Mouse (Mus musculus): Measurements from ENCODE around the gene Sema6d.

Gene Sema6d

DNA sequence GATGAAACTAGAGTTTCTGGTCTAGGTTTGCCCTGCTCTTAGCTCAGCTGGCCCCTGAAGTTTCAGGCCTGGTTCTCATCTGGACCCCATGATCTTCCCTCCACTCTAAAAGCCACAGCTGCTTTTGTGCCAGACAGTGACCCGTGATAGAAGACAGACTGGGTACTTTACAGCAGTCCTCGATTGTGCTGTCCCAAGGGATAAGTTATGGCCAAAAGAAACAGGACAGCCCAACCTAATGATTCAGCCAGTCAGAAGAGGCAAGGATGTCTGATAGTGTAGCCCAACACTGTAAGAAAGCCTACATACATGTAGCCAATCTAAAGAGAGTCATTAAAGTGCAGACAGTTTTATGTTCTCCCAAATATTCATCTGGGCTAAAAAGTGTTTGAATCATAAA lies 371.2 kb downstream of the Sema6d start:
- in situ Hi-C loops (cut with MboI; ENCODE audit: unreplicated experiment in 2 of 2), result no loop called here

DNA sequence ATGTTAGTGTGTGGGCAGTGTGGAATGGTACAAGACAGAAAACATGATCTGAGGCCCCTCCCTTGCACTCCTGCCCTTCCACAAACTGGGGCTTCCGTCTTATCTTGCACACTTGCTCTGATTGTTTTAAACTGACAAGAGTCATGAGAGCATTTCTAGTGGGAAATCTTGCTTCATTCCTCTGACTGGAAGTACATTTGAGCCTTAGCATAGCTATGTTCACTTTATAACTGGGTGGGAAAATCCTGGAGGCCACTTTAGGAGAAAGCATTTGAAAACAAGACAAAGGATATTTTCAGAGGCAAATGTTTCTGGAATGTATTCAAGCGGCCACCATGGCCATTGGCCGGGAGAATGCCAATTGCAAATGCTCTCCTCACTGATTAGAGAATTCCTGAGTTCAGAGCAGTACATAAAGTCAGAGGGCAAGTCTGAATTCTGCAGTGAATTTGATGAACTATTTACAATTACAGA lies 371.6 kb downstream of the Sema6d start:
- in situ Hi-C loops (cut with MboI; ENCODE audit: unreplicated experiment in 2 of 2), result no loop called here

DNA sequence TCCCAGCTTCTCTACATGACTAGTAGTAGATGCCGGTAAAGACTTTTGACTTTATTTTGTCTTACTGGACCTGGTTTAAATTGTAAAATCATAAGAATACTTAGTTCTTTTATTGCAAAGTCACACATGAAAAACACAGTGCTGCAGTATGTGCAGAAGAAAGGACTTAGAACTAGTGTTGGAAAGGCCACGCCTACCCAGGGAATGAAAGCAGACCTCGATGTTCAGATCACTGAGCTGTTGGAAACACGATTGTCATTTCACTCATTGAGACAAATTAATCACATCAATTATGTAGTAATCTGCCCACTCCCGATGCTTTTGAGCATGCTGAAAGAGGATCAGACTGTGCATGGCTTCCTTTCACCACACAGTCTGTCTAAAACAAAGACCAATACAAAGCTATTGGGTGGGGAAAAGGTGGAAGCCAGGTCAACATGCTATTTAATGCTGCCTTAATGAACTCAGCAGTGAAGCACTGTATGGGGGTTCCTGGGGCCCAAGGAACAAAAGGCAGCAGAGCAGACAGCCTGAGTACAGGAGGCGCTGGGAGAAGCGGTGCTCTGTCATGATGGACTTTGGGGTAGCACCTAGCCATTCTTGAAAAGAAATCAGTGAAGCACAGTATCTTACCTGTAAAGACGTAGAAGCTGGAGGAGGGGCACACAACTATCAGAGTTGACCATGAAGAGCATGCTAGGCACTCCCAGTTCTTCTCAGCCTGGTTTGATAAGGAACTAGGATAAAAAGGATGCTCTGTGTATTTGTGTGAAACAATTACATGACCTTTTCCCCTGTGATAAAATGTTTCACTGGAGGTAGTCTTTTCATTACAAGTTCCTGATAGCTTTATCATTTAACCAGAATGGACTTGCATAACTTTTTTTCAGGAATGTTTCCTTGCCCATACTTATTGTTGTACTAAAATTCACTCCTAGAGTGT lies 375.5 kb downstream of the Sema6d start:
- in situ Hi-C loops (cut with MboI; ENCODE audit: unreplicated experiment in 2 of 2), result no loop called here

DNA sequence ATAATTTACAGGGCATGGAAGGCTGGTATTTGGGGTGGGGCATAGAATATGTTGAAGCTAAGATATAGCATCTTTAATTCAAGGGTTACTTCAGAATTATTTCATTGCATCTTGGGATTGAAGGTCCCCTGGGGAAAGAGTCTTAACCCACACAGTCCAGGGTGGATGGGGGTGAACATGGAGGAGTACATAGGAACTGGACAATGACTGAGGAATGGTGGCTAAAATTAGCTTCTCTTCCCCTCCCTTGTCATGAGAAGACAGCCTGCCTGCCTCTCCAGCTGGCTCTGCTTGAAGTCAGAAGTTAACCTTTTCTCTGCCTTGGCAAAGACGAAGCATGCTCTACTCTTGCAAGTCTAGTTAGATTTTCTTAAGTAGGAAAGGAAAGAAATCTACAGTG lies 377.7 kb downstream of the Sema6d start:
- in situ Hi-C loops (cut with MboI; ENCODE audit: unreplicated experiment in 2 of 2), result no loop called here

DNA sequence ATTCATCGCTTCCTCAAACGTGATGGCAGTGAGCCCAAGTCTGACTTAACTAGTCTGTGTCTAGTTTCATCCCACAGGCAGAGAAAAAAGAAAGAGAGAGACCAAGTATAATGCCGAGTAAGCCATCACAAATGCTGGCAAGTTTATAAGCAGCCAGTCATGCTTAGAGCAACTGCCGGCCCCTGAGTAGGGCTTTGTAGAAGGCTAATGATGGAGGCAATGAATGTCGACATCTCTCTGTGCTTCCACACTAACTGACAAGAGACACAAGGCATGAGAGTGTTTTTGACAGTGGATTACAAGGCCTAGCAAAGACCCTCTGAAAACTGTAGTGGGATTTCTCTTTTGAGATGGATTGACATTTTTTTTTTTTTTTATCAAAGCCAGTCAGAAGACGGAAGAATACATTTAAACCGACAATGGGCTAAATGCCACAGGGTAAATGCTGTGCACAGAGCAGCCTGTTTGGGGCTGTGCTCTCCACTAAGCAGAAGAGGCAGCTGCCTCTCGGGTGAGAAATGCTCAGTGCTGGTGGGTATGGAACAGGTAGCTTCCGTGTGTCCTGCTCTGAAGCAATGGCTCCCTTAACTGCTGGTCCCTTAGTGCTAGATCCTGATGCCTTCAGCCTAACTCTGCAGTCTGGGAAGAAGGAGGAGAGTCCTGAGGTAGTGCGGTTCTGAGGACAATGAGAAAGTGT lies 380.7 kb downstream of the Sema6d start:
- in situ Hi-C loops (cut with MboI; ENCODE audit: unreplicated experiment in 2 of 2), result no loop called here

DNA sequence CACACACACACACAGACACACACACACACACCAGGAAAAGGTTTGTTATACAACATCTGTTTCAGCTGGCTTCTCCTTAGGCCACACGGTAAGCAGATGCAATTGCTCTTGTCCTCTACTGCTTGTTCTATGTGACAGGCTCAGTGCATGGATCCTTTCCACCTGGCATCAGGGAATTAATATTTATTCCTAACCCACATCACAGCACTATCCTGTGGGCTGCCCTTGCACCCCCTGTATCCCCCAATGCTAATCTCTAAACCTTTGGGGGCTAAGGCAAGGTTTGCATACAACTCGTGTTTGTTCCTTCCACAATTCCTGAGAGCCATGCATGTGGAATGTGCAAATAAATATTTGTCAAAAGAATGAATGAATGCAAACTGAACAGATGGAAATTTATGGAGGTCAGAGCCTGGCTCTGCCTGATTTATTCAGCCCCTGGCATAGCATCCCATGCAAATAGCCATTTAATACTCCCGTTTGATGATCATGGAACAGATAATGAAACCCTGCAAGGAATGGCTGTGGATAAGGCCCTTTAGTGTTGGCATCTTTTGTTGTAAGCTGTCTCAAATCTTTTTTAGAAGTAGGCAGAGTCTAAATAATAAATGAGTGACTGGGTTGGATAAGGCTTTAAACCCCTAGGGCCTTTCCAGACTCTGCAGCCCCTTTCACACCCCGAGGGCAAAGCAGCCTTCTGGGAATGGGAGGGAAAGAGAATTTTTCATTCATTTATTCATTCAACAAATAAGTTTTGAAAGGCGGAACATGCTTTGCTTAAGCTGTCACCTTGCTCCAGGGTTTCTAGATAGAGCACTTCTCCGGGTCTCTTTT lies 383.1 kb downstream of the Sema6d start:
- in situ Hi-C loops (cut with MboI; ENCODE audit: unreplicated experiment in 2 of 2), result no loop called here

DNA sequence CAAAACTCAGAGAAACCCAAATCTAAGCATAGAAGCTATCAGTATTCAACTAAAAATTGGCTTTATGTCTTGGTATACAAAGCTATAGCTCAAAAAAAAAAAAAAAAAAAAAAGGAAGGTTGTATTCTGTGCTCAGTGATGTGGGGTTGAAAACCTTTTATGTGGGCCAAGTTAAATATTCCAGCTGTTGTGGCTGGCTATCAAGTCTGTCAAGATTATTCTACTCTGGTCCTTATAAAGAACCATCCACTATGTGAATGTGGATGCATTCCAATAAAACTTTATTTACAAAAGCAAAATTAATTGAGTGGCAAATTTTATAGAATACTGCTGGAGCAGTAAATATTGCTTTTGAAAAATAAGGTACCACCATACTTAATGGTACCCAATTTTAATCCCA lies 388.1 kb downstream of the Sema6d start:
- in situ Hi-C loops (cut with MboI; ENCODE audit: unreplicated experiment in 2 of 2), result no loop called here

DNA sequence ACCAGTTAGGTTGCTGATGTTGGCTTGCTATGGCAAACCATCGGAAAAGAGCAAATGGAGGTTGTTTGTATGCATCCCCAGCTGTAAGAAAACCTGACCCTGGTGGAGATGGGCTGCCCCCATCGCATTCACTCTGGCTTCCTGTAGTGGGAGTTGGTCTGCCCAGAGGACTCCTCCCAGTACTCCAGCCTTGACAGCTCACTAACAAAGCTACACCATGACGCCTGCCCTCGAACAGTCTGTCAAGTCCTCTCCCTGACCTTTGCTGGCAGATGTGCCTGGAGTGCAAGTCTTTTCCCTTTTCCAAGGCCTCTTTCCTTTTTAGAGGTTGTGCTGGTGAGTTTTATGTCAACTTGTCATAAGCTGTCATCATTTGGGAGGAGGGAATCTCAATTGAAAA lies 388.8 kb downstream of the Sema6d start:
- in situ Hi-C loops (cut with MboI; ENCODE audit: unreplicated experiment in 2 of 2), result no loop called here

DNA sequence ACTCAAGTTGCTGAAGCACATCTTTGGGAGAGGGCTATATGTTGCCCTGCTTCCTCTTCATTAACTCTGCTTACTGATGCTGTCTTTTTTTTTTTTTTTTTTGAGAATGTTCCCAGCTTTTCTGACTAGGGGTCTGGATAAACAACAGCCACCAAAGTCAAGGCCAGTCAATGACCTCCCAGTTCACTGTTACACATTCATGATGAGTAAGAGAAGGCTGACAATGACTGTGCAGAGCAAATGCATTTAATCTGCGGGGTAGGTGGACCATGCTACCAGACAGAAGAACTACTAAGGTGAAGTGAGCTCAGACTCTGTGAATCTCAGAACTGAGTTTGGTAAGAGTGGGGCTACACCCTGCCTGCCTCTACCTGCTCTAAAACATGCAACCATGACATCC lies 396.0 kb downstream of the Sema6d start:
- in situ Hi-C loops (cut with MboI; ENCODE audit: unreplicated experiment in 2 of 2), result no loop called here

DNA sequence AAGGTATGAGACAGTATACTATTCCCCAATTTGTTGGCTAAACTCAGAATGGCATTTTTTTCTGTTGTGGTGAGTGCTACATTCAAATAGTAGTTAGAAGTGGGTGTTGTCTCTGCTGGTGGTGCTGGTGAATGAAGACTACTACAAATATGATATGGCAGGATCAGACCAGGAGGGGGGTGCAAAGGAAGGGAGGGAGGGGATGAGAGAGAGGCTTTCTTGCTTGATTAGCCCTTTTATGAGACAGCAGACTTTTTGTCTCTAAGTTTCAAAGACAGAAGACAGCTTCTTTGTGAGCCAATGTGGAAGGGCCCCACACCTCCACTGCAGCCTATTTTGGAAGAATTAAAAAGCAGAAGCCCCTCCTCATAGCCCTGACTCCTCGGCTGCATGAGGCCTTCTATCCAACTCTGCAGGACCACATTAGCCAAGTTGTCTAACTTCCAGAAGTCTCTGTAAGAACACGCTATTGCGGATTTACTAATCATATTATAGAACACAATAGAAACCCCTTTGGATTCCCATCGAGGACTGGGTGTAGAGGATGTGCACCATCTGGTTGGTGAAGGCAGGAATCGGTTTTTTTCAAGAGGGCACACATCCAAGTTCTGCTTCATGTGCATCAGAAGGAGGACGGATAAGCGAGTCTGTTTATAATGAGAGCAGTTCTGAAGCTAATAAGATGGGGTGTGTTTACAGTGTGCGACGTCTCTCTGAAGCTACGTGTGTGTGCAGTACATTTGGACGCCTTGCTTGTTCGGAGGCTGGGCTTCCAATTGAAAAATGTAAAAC lies 400.4 kb downstream of the Sema6d start:
- in situ Hi-C loops (cut with MboI; ENCODE audit: unreplicated experiment in 2 of 2), result no loop called here

DNA sequence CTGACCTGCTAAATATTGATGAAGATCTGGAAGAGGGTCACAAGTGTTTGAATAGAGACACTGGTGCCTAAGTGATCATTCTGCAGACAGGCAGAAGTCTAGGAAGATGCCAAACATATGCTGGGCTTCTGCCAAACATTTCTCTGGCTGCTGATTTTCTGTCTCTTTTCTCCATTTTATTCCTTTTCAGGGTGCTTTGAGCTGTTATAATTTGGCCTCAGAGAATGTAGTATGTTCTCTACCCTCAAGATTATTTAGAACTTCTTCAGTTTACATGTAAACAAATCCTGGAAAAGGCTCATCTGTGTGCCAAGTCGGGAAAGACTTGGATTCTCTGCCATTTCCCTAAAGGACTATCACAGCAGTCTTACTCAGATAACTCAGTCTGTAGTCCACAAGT lies 406.0 kb downstream of the Sema6d start:
- in situ Hi-C loops (cut with MboI; ENCODE audit: unreplicated experiment in 2 of 2), result no loop called here

DNA sequence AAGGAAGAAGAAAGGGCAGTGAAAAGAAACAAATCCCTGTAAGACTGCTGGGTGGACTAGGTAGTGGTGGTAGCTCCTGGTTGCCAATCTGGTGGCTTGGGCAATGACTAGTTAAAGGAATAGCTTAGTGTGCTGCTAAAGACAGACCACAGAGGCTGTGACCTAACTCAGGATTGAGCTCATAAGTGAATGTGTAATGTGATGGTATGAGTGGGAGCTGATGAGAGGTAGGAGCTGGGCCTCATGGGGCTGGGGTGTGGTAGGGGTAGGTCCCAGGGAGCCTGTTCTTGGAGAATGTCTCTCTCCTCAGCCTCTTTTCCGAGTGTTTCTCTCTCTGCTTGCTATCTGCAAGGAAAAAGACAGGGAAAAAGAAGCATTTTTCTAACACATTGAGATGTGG lies 409.9 kb downstream of the Sema6d start:
- in situ Hi-C loops (cut with MboI; ENCODE audit: unreplicated experiment in 2 of 2), result no loop called here

DNA sequence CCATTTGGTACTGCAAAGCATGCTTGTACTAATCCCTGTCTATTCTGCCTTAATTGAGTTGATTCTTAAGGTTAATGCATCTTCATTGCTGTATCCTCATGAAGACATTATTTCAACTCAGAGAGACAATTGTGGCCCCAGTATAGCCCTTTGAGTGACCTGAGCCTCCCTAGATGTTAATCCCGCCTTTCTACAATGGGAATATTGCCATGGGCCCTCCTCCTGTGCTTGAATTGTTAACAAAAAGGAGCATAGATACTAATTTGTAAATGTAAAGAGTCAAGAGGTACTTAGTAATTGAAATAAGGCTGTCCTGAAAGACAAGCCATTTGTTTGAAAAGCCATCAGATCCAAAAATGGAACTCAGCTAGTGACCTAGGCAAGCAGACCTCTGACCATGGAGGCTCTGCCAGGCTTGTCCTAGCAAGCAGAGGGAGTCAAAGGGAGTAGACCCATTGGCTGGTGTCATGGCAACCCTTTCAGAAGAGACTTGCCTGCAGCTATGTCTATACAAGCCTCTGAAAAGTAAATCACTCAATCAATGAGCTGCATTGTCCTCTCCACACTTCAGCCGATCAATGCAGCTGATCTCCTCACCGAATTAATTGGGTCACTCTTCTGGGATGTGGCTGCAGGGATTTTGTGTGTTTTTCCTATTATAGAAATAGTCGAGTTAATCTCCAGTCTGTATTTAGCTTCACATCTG lies 416.2 kb downstream of the Sema6d start:
- in situ Hi-C loops (cut with MboI; ENCODE audit: unreplicated experiment in 2 of 2), result no loop called here

DNA sequence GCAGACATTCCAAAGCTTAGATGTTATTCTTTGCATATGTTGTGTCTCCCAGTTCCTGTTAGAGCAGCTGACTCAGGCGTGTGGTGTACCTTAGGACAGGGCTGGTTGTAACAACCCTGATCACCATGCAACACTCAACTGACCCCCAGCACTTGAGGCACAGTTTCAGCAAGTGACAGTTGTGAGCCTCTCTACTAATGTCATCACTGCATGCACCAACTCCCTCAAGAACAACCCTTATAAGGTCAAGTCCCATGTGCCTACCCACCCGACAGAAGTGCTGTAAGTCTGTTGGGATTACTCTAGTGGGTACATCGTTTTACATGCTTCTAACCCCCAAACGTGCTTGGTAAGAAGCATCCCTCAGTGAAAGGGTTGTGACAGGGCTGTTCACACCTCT lies 418.0 kb downstream of the Sema6d start:
- in situ Hi-C loops (cut with MboI; ENCODE audit: unreplicated experiment in 2 of 2), result no loop called here

DNA sequence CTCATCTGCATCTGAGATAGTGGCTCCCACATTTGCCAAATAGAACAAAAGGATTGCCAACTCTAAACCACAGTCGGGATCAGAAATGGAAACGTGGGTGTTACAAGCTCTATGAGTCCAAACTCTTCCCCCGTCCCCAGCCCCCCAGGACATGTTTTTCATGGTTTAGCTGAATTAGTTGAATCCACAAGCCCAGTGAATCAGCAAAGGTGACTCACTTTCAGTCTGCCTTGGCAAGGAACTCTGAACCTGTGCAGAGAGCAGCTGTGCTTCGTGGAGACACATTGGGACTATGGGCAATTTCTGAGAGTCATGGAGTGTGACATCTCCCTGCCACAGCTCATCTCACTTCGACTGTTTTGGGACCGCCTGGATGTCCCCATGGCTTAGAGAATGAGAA lies 419.7 kb downstream of the Sema6d start:
- in situ Hi-C loops (cut with MboI; ENCODE audit: unreplicated experiment in 2 of 2), result no loop called here

DNA sequence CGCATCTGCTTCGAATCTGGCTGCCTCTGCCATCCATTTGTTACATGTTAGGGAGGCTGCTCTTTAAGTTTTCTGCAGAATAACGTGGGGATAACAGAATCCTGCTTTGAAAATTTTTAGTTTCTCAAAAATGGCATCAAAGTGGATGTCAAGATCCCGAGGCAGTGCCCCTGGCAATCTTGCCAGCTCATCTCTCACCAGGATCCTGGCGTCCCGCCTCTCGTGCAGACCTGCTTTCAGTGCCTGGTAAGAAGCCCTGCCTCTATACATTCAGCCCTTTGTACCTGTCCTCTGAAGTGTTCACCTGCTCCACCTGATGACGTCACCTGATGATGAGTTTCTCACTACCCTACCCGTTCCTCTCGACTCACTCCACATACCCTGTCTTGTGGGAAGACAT lies 422.1 kb downstream of the Sema6d start:
- in situ Hi-C loops (cut with MboI; ENCODE audit: unreplicated experiment in 2 of 2), result no loop called here

DNA sequence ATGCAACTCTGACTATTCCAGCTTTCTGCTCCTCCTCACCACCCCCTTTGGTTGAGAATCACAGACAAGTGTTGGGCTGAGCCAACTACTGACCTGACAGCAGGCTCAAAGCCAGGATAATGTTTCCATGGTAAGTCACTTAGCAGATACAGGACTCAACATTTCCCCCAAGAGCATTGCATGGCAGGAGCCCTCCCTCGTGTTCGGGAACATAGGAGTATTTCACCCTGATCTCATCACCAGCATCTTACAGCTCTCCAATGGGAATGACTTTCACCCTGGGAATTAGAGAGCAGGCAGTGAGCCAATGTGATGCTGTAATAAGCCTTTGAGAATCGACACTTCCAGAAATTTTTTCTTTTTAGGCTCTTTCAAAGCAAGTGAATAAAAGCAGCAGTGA lies 432.7 kb downstream of the Sema6d start:
- in situ Hi-C loops (cut with MboI; ENCODE audit: unreplicated experiment in 2 of 2), result no loop called here

DNA sequence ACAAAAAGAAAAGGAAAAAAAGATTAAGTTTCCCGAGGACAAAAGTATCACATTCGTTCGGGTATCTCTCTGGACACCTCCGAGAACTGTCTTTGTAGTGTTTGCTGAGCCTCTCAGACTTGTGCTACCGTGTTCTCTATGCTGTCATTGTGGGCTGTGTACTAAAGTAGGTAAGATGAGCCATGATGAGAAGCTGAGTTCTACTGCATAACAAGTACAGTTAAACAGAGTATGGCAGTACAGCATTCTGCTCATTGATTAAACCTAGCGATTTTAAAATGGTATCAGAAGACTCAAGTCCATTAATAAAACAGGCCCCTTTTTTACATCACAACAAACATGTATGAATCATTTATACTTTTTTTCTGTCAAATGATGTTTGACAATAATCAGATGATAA lies 433.9 kb downstream of the Sema6d start:
- in situ Hi-C loops (cut with MboI; ENCODE audit: unreplicated experiment in 2 of 2), result no loop called here

DNA sequence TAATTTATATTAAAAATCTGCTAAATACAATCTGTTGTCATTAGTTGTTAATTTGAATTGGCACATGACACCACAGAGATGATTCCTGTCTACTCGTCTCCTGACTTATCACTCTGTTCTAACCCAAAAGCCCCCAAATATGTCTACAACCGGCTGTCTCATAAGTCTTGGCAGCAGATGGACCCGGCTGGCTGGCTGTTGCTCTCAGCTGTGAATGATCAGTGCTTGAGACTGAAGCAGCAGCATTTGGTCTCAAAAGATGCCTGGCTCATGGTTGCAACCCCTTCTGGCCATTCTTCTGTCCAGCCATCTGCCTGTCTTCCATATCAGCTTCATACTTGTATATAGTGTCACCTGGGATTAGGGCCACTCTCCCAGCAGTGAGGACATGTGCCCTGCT lies 434.4 kb downstream of the Sema6d start:
- in situ Hi-C loops (cut with MboI; ENCODE audit: unreplicated experiment in 2 of 2), result no loop called here

DNA sequence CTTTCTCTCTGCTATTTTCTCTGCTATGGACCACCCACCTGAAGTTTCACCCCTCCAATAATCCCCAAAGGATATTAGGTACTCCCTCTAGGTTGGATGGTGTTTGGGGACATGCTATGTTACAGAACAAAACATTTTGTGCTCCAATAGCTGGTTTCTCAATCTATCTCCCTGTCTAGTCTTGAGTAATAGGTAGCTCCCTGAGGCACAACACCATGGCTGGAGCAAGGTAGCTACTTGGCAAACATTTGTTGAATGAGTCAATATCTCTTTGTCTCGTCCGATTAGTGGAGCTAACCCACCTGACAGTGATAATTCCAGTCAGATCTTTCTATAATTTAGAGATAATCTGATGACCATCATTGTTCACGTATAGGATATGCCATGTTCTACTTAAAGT lies 437.9 kb downstream of the Sema6d start:
- in situ Hi-C loops (cut with MboI; ENCODE audit: unreplicated experiment in 2 of 2), result no loop called here

Data from v-Abl transformed pro-B cells (cell line).